8 mouse cellular contexts compared by ENCODE assay signal in genomic region chr13:104032620-104033133, GRCm38 (mm10).
DNase-seq lines count a peak whose midpoint lies in the region; ATAC-seq and TF ChIP-seq lines count a peak whose summit lies in the region.
"Had no signal": no experiment of that assay in that cellular context is flagged by ENCODE, and none has a peak within 500 bp of the region (broad histone marks: within the 10 kb centered on the region; RNA-seq: fewer than 3 reads in every experiment).

No protein-coding gene starts in this region.

- H3K4me3 ChIP-seq in lung, postnatal 0 days (ENCODE audit: low read depth, low read length): no peak overlapping the region
- H3K4me3 ChIP-seq in embryonic facial prominence, embryonic 14.5 days (ENCODE audit: low read depth, low read length): no peak overlapping the region
- H3K4me3 ChIP-seq in hindbrain, embryonic 13.5 days: no peak overlapping the region
- no peak overlapping the region for H3K4me3 ChIP-seq in stomach, embryonic 14.5 days (ENCODE audit: low read depth, low read length)
- H3K4me3 ChIP-seq: hindbrain, embryonic 15.5 days had no signal

- peak overlapping the region; percentile 65 for H3K27ac ChIP-seq in lung, postnatal 0 days (ENCODE audit: low read length)
- peak overlapping the region; percentile 61 for H3K27ac ChIP-seq in embryonic facial prominence, embryonic 14.5 days (replicated peaks; ENCODE audit: low read depth, low read length)
- 0 out of 2 replicates have a peak overlapping the region, but pooled peaks have one; percentile 55 for H3K27ac ChIP-seq in hindbrain, embryonic 13.5 days
- peak overlapping the region; percentile 85 for H3K27ac ChIP-seq in stomach, embryonic 14.5 days (ENCODE audit: low read length)
- H3K27ac ChIP-seq: hindbrain, embryonic 15.5 days had no signal

- peaks cover 21% of the 10 kb centered on the region; the same call in 1 of the 2 replicates for H3K4me1 ChIP-seq in lung, postnatal 0 days (ENCODE audit: insufficient read depth, low read depth, low read length)
- H3K4me1 ChIP-seq in embryonic facial prominence, embryonic 14.5 days (ENCODE audit: control insufficient read depth, insufficient read depth, low read length): peaks cover 53% of the 10 kb centered on the region
- peaks cover 31% of the 10 kb centered on the region for H3K4me1 ChIP-seq in hindbrain, embryonic 13.5 days (replicated peaks)
- H3K4me1 ChIP-seq in stomach, embryonic 14.5 days (ENCODE audit: control insufficient read depth, insufficient read depth, low read length): peaks cover 48% of the 10 kb centered on the region

- no peaks in the 10 kb centered on the region for H3K27me3 ChIP-seq in lung, postnatal 0 days (replicated peaks; ENCODE audit: insufficient read depth, low read length)
- no peaks in the 10 kb centered on the region for H3K27me3 ChIP-seq in embryonic facial prominence, embryonic 14.5 days (replicated peaks; ENCODE audit: control insufficient read depth, insufficient read depth, low read length)
- H3K27me3 ChIP-seq in hindbrain, embryonic 13.5 days: peaks cover 6% of the 10 kb centered on the region
- H3K27me3 ChIP-seq in stomach, embryonic 14.5 days (ENCODE audit: control insufficient read depth, insufficient read depth, low read length): no peaks in the 10 kb centered on the region
- H3K27me3 ChIP-seq: hindbrain, embryonic 15.5 days had no signal

- TF ChIP-seq CTCF in lung, postnatal 0 days (IDR thresholded peaks at IDR 0.05): no peak

- ATAC-seq in lung, postnatal 0 days: no peak
- ATAC-seq in embryonic facial prominence, embryonic 14.5 days (ENCODE audit: low read depth): 0 out of 2 replicates have a peak, but pooled peaks have one; percentile 13
- no peak for ATAC-seq in hindbrain, embryonic 13.5 days (ENCODE audit: low FRiP score)
- peak; percentile 6; the same call in 1 of the 2 replicates for ATAC-seq in stomach, embryonic 14.5 days (ENCODE audit: insufficient number of reproducible peaks, insufficient read depth, low FRiP score, low read depth)

- 3% methylated on average over 3 of the region's 3 CpGs for WGBS in lung, postnatal 0 days
- WGBS in embryonic facial prominence, embryonic 14.5 days: 32% methylated on average over 3 of the region's 3 CpGs
- WGBS in hindbrain, embryonic 13.5 days: 47% methylated on average over 3 of the region's 3 CpGs
- 20% methylated on average over 3 of the region's 3 CpGs for WGBS in stomach, embryonic 14.5 days

- TF ChIP-seq EP300 in lung, postnatal 0 days (IDR thresholded peaks at IDR 0.05): no peak

- H3K36me3 ChIP-seq in lung, postnatal 0 days (ENCODE audit: insufficient read depth, low read length): no peaks in the 10 kb centered on the region
- H3K36me3 ChIP-seq in embryonic facial prominence, embryonic 14.5 days (ENCODE audit: control insufficient read depth, insufficient read depth, low read length): no peaks in the 10 kb centered on the region
- peaks cover 30% of the 10 kb centered on the region for H3K36me3 ChIP-seq in hindbrain, embryonic 13.5 days
- no peaks in the 10 kb centered on the region for H3K36me3 ChIP-seq in stomach, embryonic 14.5 days (ENCODE audit: control insufficient read depth, insufficient read depth, low read length)

- no peak overlapping the region for H3K4me2 ChIP-seq in lung, postnatal 0 days (replicated peaks; ENCODE audit: low read depth, low read length)
- no peak overlapping the region for H3K4me2 ChIP-seq in embryonic facial prominence, embryonic 14.5 days (ENCODE audit: low read depth, low read length)
- H3K4me2 ChIP-seq in hindbrain, embryonic 13.5 days: no peak overlapping the region
- H3K4me2 ChIP-seq in stomach, embryonic 14.5 days (replicated peaks; ENCODE audit: low read depth, low read length): no peak overlapping the region
- H3K4me2 ChIP-seq: hindbrain, embryonic 15.5 days had no signal

- peak; percentile 56 for DNase-seq in lung, postnatal 0 days (ENCODE audit: low spot score)
- no peak for DNase-seq in lung, postnatal 25 days (ENCODE audit: low spot score)
- peak; percentile 86 for DNase-seq in embryonic facial prominence, embryonic 14.5 days (ENCODE audit: low spot score)
- no peak for DNase-seq in adrenal gland, adult 18-20 months (ENCODE audit: low spot score in 2 of 2)
- no peak for DNase-seq in left cerebral cortex, adult 18-20 months (ENCODE audit: low spot score in 2 of 2)

- H3K9ac ChIP-seq in lung, postnatal 0 days (replicated peaks; ENCODE audit: low read depth): no peak overlapping the region
- H3K9ac ChIP-seq in embryonic facial prominence, embryonic 14.5 days (ENCODE audit: low read depth, low read length): no peak overlapping the region
- no peak overlapping the region for H3K9ac ChIP-seq in hindbrain, embryonic 13.5 days
- H3K9ac ChIP-seq in stomach, embryonic 14.5 days (replicated peaks; ENCODE audit: low read depth, low read length): no peak overlapping the region
- H3K9ac ChIP-seq: hindbrain, embryonic 15.5 days had no signal

- no peaks in the 10 kb centered on the region for H3K9me3 ChIP-seq in lung, postnatal 0 days (ENCODE audit: low read length)
- H3K9me3 ChIP-seq in embryonic facial prominence, embryonic 14.5 days (ENCODE audit: control insufficient read depth, low read length): no peaks in the 10 kb centered on the region
- no peaks in the 10 kb centered on the region for H3K9me3 ChIP-seq in hindbrain, embryonic 13.5 days
- no peaks in the 10 kb centered on the region for H3K9me3 ChIP-seq in stomach, embryonic 14.5 days (ENCODE audit: control insufficient read depth, low read depth, low read length)
- H3K9me3 ChIP-seq: hindbrain, embryonic 15.5 days had no signal

Comparison
In these comparisons a context has a peak if more than half of its experiments do, and no peak if none do; other contexts are left out.
1. DNase-seq: peak in lung, postnatal 0 days (single experiment) and embryonic facial prominence, embryonic 14.5 days (single experiment); none in lung, postnatal 25 days (single experiment), adrenal gland, adult 18-20 months (0 of 2) and left cerebral cortex, adult 18-20 months (0 of 2).
2. ATAC-seq: peak in embryonic facial prominence, embryonic 14.5 days (single experiment) and stomach, embryonic 14.5 days (single experiment); none in lung, postnatal 0 days (single experiment) and hindbrain, embryonic 13.5 days (single experiment).
3. Peak in every context shown above with its lines, with median percentiles within 50 percentile points of each other: H3K27ac ChIP-seq.